Mouse (Mus musculus): ENCODE measurements around the gene Xrra1.

Xrra1 gene

DNA sequence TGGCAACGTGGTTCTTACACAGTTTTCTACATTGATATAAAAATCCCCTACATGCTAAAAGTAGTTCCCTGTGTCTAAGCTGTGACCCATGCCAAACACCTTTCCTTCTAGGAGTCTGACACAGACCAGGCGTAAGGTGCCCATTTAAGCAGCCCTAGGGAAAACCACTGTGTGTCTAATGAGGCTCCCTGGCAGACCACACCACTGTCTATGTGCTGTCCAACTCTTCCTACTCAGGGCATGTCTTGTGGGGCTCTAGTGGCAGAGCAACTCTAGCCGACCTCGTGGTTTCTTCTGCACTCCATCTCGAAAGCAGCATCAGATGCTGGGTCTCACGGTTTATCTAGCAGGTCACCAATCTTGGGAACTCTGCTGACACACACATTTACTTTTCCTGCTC, 7.3 kb upstream of the Xrra1 start:
- no peak for DNase-seq

- no peak for DNase-seq
These were observed 5.6 kb upstream of the Xrra1 start for GRCm38 (mm10) chr7:99853350-99853749.

- no peak for DNase-seq
These were observed 4.6 kb upstream of the Xrra1 start for GRCm38 (mm10) chr7:99854311-99854710.

- DNase-seq: no peak
These were observed 2.6 kb upstream of the Xrra1 start for GRCm38 (mm10) chr7:99856266-99856861.

DNA sequence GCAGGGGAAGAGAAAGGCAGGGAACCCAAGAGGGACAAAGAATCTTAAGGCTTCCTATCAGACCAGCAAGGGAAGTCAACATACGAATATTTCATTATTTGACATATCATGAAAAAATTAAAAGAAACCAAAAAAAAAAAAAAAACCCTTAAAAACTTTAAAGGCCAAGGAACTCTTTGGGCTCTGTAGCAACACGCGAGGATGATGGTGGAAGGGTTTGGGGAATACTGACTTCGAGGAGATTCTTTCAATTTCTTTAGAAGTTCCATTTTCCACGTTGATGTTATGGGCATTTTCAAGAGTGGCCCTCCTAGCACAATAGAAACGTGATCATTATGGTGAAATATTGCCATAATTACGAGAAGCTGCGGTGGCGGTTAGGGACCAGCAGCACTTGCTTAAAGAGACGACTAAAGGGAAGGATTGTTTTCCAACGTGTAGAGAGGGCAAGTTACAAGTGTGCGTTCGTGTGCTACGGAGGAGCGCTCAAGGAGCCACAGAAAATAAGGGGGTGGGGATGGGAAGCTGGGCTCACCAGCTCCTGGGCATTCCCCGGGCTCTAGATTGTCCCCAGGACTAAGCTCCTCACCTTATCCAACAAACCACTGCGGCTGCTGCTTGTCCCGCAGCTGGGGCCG, 622 bp upstream of the Xrra1 start:
- no peak for DNase-seq

DNA sequence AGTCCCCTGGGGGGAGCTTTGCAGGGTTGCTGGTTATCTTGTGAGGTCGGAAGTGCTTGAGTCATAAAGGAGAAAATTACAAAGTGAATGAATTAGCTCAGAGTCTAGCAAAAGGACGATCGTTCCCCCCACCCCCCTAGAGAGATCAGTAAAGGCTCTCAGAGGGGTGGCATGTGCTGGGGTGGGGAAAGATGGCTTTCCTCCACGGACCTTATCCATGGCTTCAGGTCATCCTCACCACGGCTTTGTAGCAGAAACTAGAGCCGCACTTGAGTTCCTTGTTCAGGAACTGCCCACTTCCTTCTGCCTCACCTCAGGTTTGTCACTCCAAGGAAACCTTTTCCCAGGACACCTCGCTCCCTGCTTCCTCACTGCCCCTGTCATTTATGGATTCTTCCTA, 4.4 kb downstream of the Xrra1 start, which contains the start of gene Spcs2:
Gene Spcs2, minus strand, starts transcription at position 101 of the 400 bp plus-strand sequence.
- DNase-seq: no peak

GRCm38 (mm10) chr7:99864241-99865028, 5.5 kb downstream of the Xrra1 start:
- DNase-seq: no peak

DNA sequence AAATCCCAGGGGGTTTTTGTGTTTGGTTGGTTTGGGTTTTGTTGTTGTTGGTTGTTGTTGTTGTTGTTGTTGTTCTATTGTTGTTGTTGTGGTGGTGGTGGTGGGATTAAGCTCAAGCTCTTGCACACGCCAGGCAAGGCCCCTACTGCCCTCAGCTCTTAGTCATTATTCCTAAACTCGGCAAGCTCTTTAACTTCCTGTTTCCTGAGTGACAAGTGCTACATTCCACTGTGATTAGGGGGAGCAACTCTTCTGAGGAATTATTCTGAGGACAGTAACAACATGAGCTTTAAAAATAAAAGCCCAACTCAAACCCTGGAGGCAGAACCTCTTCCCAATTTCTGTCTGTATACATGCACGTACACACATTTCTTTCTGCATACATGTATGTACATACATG, 6.3 kb downstream of the Xrra1 start:
- DNase-seq: no peak

DNA sequence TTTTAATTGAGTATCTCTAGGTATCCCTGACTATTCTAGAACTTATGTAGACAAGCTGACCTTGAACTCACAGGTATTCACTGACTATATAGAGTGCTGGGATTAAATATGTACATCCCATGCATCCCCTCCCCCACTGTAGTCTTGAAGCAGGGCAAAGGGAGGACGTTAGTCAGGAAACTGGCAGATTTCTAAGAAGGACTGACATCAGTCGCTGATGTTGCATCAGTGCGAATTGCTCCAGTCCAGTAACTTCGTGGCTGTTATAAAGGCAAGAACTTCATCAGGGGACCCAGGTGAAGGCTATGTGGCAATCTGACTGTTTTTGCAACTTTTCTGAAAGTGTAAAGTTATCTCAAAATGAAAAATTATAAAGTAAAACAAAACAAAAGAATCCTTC, 10.4 kb downstream of the Xrra1 start:
- DNase-seq: no peak

GRCm38 (mm10) chr7:99873965-99874364, 15.0 kb downstream of the Xrra1 start:
- DNase-seq: no peak

DNA sequence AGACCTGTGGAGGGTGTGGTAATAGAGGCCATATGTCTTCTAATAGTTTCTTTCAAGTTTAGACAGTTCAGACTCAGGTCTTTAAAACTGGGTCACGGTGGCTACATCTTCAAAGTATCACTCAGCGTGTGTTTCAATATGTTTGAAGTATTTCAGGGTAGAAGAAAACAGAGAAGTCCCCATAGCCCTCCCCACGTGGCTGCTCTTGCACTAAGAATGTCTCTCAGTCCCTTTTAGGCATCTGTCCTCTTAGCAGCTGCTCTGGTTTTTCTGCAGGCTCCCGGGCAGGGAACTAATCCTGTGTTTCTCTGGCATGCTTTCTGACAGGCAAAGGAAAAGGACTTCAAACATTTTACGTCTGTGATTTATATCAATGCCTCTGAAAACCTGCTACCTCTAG, 17.0 kb downstream of the Xrra1 start:
- no peak for DNase-seq

- peak; percentile 80 for DNase-seq
These were observed 17.4 kb downstream of the Xrra1 start for GRCm38 (mm10) chr7:99876345-99876744.

GRCm38 (mm10) chr7:99878254-99878653, 19.3 kb downstream of the Xrra1 start:
- no peak for DNase-seq

DNA sequence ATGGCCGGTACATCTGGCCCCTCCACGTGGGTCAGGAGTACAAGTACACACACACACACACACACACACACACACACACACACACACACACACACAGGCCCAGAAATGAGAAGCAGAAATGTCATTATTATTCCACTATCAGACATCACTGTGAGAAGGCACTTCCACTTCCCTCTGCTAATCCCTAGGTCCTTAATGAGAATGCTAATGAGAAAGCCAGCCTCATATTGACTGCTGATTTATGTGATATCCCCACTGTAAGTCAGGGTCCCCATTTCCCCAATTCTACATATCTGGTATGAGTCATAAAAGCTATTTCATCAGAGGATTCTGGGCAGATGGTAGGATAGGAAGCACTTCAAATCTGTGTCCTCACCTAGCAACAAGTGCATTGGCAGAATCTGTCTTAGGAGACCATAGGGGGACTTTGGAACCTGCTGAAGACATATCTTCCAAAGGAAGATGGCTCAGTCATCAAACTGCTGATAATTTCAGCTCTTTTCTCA, 28.4 kb downstream of the Xrra1 start:
- no peak for DNase-seq

GRCm38 (mm10) chr7:99887743-99888142, 28.8 kb downstream of the Xrra1 start:
- no peak for DNase-seq

DNA sequence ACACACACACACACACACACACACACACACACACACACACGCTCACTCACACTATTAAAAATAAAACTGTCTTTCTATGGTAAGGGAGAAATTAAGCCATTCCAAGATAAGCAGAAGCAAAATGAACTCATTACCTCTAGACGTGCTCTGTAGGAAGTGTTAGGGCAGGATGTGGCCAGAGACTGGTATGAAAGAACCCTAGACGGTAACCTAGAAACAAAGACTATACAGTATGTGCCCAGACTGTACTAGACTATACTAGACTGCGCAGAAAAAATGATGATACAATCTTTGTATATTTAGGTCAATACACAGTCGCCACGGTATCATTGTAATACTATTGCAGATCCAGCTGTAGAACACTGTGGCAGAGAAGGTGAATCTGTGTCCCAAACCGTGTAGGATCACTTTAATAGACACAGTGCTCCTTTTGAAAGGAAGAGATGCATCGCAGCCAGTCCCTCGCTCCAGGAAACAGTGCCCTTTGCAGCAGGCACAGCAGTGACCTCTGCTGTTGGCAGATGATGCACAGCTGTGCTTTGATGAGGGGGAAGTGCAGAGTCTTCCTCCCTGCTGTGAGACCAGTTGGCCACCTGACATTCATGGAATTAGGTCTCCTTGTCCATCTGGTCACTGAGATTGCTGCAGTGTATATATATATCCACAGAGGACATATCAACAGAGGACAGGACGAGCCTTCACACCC, 30.4 kb downstream of the Xrra1 start:
- no peak for DNase-seq

- DNase-seq: no peak
These were observed 31.3 kb downstream of the Xrra1 start for GRCm38 (mm10) chr7:99890168-99890755.

DNA sequence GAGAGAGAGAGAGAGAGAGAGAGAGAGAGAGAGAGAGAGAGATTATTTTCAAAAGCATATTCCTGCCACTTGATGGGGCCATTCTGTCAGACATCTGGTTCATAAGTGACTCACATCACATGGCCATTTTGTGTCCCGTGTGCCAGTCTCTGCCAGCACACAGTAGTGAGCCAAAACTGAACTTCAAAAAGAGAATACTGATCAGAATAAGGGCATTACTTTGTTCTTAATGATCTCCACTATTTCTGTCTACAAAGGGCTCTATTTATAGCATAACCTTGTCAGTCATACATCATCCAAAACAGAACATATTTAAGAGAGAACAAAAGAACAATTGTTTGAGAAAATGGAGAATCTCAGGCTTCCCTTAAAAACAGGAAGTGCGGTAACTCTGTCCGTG, 32.6 kb downstream of the Xrra1 start:
- DNase-seq: no peak

DNA sequence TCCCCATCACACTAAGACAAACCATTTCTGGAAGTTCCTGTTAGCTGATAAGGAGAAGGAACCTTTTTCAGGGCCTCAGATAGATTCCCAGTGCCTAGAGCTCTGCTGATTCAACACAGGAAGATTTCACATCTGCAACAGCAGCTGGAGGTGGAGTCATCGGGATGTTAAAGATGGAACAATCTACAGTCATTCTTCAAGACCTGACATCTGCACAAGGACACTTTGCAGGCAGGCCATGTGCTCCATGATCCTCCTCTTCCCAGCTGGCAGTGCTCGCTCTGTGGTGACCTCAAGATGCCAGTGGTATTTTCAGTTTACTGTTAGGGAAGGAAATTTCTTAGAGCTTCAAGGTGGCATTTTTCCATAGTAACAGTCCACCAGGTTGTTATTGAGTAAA, 33.4 kb downstream of the Xrra1 start:
- no peak for DNase-seq

DNA sequence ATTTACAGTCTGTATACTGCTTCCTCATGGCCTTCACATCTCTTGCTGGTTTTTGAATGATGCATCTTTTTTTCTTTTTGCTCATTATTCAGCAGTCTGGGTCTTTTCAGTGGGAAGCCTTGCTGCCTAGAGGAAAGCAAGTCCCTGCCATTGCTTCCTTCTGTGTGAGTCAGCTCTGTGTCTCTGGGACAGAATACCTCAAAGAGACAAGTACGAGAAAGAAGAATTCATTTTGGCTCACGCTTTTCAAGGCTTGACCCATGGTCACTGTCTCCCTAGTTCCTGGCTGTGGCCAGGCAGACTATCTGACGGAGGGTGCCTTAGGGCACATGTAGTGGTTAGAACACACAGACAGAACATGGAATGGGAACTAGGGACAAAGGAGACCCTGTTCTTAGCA, 35.1 kb downstream of the Xrra1 start:
- no peak for DNase-seq

- no peak for DNase-seq
These were observed 35.6 kb downstream of the Xrra1 start for GRCm38 (mm10) chr7:99894478-99894877.

GRCm38 (mm10) chr7:99896905-99897304, 38.0 kb downstream of the Xrra1 start:
- DNase-seq: no peak

DNA sequence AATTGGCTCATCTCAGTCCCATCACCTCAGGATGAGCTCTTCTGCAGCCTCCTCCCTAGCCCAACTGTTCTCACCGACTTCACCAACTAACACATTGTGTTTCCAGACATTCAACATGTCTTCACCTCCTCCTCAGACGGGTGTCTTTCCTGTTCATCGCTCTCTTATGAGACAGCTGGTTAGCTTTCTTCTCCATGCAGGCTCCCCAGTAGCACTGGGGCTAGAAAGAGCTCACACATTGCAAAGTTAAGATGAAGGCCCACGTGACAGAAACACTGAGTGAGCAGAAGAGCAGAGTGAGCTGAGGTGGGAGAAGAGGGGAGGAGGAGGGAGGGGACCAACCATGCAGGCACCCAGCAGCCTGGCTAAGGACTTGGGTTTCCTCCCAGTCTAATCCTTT, 43.3 kb downstream of the Xrra1 start:
- DNase-seq: no peak
